ENCODE assay signal across 16 mouse cellular contexts in the genomic region with DNA sequence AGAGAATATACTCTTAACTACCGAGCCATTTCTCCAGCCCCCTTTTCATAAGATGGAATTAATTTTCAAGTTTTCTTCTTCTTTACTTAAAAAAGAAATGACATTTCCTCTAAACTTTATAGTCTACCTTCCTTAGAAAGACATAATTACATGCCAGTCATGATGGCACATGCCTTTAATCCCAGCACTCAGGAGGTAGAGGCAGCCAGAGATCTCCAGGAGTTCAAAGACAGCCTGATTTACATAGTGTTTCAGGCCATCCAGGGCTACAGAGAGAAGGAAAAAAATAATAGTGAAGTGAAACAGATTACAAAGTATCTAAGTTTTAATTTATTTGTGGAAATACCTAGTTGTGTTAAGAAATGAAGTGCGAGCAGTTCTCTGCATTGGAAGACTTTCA. TPM values are rescaled to one million over a fixed set of nuclear protein-coding genes. Genes with fewer than 3 reads are reported as not detected.
"Had no signal": no experiment of that assay in that cellular context is flagged by ENCODE, and none has a peak within 500 bp of the region (broad histone marks: within the 10 kb centered on the region; RNA-seq: fewer than 3 reads in every experiment).

No protein-coding gene starts in this region.

- H3K9me3 ChIP-seq: midbrain, embryonic 10.5 days; midbrain, embryonic 12.5 days; neural tube, embryonic 13.5 days; neural tube, embryonic 15.5 days; stomach, embryonic 15.5 days had no signal

- H3K9ac ChIP-seq: lung, embryonic 14.5 days; midbrain, embryonic 12.5 days; neural tube, embryonic 13.5 days; neural tube, embryonic 15.5 days; stomach, embryonic 15.5 days had no signal

- H3K36me3 ChIP-seq: midbrain, embryonic 10.5 days; midbrain, embryonic 12.5 days; neural tube, embryonic 13.5 days; neural tube, embryonic 15.5 days; stomach, embryonic 15.5 days had no signal

- H3K4me1 ChIP-seq: neural tube, embryonic 15.5 days; stomach, embryonic 15.5 days had no signal

- H3K27ac ChIP-seq: midbrain, embryonic 10.5 days; midbrain, embryonic 12.5 days; neural tube, embryonic 13.5 days; neural tube, embryonic 15.5 days; stomach, embryonic 15.5 days; stomach, postnatal 0 days had no signal

- DNase-seq: lung, adult 18-20 months; lung, embryonic 14.5 days; lung, postnatal 10 days; lung, postnatal 4 days; right cerebral cortex, postnatal 14 days; thymus, adult 2 months; thymus, postnatal 25 days; thymus, postnatal 4 days had no signal

- H3K27me3 ChIP-seq: midbrain, embryonic 12.5 days; neural tube, embryonic 13.5 days; neural tube, embryonic 15.5 days; stomach, embryonic 15.5 days had no signal

- H3K4me2 ChIP-seq: lung, embryonic 14.5 days; midbrain, embryonic 12.5 days; neural tube, embryonic 13.5 days; neural tube, embryonic 15.5 days; stomach, embryonic 15.5 days had no signal

- H3K4me3 ChIP-seq: midbrain, embryonic 10.5 days; midbrain, embryonic 12.5 days; myocyte; neural tube, embryonic 13.5 days; neural tube, embryonic 15.5 days; stomach, embryonic 15.5 days had no signal

RNA-seq across cellular contexts. Expression of a gene that starts 27.4 kb away (rescaled TPM):
- total RNA-seq: megakaryocyte-erythroid progenitor cell, adult 5-6 weeks had no signal
- polyA plus RNA-seq: thymus, adult 2 months had no signal
